Mouse (Mus musculus) skeletal muscle tissue, adult 2 months (tissue): ENCODE measurements around the gene Ric3.
"Not testable (repeated sequence)": the region's sequence is repeated elsewhere in the genome, so short reads cannot be mapped to it uniquely, and the experiment has no call there.

Experiments
- DNase-seq: peaks from one replicate; pipeline ENCODE4 v3.0.0-alpha.2; 2012; ENCODE audit warnings: low read depth, low spot score

Gene Ric3

DNA sequence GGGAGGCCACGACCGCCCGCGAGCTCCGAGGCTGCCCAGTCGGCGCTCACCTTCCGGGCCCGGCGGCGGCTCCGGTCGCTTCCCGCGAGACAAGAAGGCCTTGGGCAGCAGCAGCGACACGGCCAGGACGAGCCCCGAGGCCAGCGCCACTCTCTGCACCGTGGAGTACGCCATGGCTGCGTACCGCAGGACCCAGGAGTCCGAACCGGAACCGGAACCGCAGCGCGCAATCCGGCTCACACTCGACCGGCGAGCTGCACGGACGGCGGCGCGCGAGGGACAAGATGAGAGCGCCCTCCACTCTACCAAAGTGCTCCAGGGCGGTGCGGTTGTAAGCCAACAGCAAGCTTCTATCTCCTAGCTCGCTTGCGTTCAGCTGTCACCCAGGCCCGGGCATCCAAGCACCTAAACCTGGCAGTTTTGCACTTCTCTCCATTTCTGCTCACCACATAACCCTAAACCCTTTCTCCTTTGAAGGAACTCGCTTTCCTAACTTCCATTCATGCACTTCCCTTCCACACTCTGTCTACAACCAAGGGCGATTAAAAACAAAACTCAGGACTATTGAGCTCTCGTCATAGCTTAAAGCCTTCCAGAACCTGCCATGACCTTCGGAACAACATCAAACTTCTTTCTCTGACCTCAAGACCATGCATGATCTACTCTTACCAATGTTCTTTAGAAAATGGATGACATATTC lies at the start of gene Ric3:
Ric3 (minus strand) TSS at position 219 of the 700 bp plus-strand sequence.
- DNase-seq: peak; percentile 2

GRCm38 (mm10) chr7:109131565-109131964 lies 48.4 kb upstream of the Ric3 start:
- DNase-seq: no peak

GRCm38 (mm10) chr7:109129946-109130686 lies 47.0 kb upstream of the Ric3 start:
- no peak for DNase-seq

DNA sequence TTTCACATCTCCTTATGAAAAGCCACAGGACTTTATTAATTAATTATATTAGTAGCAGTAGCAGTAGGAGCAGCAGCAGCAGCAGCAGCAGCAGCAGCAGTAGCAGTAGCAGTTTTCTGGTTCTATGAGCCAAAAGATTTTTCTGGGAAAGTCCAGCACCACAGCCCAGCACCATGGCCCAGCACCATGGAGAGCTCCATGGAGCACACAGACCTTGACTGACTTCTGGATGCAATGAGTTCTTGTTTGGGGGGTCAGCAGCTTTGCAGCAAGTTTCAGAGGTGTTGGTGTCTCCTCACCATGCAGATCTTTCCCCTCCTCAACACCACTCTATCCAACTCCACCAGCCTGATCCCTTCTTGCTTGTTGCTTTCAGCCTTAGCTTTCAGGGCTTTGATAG lies 46.3 kb upstream of the Ric3 start:
- DNase-seq: no peak

DNA sequence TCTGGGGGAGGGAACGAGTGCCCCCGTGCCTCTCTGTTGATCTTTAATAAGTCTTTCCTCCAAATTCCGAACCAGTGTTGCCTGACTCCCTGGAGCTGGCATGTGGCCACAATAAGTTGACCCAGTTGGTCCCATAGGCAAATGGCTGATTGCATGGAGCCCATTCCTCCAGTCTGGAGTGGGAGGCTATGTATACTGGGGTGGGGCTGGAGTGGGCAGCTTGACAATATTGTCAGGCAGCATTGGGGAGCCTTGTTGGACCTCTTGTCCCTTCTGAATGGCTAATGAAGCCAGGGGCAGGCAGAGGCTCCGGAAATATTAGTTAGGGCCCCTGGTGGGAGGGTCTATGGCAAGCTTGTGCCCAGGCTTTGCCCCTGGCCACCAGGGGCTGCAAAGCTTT lies 32.8 kb upstream of the Ric3 start:
- no peak for DNase-seq

- DNase-seq: not testable (repeated sequence)
These were observed 32.4 kb upstream of the Ric3 start for GRCm38 (mm10) chr7:109115488-109115887.

GRCm38 (mm10) chr7:109114950-109115349 lies 31.8 kb upstream of the Ric3 start:
- DNase-seq: peak; percentile 10

DNA sequence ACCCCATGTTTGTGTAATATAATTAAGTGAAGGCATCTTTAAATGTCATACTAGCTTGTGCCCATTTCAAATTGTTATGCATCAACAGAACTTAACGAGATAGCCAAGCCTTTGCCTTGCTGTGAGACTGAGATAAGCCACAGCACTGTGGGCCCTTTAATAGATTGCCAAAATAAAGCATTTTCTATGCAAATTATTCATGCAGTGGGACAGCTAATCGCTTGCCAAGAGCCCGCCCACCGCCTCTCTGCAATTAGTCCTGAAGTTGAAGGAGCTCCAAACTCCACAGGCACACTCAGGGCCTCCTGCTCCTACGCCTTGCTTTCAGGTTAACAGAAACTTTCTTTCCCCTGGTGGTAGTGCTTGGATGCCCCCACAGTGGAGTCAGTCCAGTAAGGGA lies 27.9 kb upstream of the Ric3 start:
- DNase-seq: no peak

DNA sequence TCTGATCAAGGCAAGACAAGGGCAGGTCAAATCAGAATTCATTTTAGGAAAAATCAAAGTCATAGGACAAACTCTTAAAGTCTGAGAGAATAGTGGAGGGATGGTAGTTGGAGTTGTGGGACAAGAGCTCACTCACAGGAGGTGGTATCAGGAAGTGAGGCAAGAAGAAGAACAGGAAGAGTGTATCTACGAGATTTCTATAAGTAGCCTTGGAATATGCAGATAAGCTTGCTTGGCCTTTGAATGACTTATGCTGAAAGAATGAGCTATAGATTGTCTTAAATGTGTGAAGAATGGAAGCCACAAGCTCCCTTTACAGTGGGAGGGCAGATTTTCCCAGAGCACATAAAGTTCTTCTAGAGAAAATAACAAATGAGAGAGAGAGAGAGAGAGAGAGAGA lies 21.8 kb upstream of the Ric3 start:
- DNase-seq: no peak

- no peak for DNase-seq
These were observed 18.0 kb upstream of the Ric3 start for GRCm38 (mm10) chr7:109101167-109101566.

DNA sequence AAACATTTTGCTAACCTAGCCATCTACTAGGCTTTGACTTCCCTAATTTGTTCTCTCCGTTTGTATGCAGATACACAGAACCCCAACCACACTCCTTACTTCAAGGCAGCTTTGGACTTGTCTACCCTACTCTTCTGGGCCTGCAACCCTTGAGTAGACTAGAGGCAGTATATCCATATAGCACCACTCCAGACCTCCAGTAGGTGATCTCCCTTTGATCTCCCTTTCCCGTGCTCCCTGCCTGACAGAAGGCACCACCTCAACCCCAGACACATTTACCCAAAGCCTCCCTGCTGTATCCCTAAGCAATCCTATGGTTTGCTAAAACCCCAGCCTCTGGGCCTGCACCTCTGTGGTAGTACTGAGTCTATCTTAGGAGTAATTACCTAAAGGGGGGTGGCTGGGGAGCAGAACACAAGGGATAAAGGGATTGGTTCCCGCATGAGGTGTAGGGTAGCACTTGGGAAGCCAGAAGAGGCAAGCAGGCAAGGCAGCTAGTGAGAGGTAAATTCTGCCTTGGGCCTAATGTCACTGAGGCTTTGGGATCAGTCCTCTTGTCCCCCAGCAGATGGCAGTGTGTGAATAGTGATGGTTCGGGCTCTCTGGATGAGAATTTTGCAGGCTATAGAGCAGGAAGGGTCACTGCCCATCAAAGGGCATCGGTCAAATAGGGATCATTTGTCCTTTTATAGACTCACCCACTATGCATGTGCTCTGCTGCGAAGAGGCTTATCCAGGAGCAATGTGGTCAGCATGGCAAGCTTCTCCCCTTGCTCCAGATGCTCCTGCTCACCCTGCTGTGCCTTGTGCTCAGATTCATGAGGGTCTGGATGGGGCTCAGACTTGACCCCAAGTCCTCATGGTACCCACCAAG lies 15.3 kb upstream of the Ric3 start:
- DNase-seq: no peak

DNA sequence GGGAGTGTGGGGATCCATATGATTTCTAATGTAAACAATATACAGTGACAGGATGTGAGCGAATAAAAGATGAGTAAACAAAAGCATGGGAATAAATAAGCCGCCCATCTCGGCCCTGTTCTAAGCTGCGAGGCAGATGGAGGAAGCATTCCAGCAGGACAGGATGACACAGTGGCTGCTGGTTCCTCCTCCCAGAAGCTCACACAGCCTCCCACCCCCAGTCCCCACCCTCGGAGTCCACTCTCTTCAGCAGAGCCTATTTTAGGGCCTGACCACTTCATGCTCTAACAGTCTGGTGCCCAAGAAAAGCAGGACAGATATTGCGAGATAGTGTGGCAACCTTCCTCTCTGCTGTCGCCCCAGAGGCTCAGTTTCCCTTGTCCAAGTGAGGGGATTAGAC lies 14.1 kb upstream of the Ric3 start:
- no peak for DNase-seq

DNA sequence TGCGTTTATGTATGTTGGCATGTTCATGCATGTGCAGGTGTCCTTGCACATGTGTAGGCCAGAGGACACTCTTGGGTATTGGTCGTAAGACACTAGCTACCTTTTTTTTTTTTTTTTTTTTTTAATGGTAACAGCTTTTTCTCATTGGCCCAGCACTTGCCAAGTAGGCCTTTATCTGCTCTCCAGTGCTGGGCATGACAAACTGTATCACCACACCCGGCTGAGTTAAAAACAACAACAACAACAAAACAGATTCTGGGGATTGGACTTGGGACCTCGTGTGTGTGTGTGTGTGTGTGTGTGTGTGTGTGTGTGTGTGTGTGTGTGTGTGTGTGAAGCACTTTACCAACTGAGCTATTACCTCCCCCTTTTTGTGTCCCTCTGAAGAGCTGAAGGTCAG lies 13.5 kb upstream of the Ric3 start:
- DNase-seq: no peak

DNA sequence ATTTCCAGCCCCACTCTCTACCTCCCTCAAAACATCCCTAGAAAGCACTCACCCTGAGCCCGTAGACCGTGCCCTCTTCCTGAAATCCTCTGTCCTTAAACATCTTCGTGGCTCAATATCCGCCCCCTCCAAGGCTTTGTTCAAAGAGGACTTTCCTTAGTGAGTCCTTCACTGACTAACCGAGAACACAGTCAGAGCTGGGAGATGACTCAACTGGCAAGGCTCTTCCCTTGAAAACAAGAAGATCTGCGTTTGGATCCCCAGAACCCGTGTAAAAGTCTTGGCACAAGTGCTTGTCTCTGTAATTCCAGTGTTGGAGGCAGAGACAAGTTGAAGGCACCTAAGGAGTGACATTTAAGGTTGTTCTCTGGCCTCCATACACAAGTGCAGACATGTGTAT lies 11.2 kb upstream of the Ric3 start:
- no peak for DNase-seq

DNA sequence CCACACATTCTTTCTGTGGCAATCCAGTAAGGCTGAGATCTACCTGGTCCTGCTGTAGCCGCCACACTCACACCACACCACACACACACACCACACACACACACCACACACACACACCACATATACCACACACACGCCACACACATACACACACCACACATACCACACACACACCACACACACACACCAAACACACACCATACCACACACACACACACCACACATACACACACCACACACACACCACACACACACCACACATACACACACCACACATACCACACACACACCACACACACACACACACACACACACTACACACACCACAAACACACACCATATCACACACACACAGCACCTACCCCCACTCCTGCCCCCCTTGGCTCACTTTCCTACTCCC lies 8.2 kb upstream of the Ric3 start:
- not testable (repeated sequence) for DNase-seq

DNA sequence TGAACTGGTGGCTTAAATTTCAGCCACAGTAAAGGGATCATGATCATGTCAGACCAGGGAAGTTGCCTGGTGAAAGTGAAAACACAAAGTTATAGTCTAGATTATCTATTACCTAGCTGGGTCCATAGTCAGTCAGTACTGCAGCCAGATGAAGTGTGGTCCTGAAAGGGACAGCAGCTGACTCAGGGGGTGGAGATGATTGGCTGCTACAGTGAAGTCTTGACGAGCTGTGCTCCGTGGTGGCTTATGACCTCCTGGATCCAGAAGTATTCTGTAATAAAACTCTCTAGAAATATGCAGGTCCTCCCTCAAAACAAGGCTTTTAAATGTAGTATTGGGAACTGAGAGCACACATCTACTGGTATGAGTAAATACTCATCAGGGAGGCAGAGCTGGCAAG lies 3.8 kb upstream of the Ric3 start:
- no peak for DNase-seq

DNA sequence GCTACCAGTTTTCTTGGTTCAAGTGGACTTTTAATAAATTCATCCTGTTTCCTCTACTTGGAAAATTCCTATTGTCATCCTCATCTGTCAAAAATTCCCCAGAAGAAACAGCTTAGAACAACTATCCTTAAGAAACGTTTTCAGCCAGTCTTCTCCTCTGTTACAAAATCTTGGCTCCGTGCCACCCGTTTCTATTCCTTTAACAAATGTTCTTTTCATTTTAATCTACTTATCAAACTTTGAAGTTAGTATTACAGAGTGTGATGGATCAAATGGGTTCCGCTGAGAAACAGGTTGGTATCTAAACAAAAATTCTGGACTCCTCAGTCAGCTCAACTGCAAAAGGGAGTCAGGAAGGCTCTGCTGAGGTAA lies 668 bp upstream of the Ric3 start:
- no peak for DNase-seq

DNA sequence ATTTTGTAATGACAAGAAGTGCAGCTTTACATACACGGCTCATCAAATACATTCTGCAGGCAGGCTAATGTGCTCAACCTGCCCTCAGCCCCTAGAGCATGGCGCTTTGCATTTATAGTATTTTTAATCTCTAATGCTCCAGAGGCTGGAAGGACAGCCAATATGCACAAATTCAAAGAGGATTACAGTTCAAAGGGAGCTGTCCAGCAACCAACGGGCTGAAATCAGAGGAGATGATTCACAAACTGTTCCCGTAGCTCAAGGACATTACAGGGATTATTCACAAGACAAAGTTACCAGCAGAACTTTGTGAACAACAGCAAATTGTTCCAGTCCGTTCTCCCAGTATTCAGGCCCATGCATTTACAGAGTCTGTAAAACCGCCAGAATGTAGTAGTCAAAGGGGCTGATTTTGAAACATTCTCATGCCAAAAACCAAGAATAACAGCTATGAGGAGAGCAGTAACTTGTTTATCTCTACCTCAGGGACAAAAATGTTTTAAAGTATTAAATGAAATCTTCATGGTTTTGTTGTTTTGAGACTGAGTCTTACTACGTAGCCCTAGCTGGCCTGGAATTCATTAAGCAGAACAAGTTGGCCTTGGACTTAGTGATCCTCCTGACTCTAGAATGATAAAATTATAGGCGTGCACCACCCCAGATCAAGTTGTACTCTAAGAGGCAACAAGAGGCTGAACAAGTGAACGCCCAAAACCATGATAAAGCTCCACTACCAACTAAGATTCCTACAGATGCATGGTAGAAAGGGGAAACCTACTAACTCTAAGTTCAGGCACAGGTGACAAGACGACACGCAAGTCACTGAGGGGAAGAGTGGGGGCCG lies 640 bp downstream of the Ric3 start:
- no peak for DNase-seq

DNA sequence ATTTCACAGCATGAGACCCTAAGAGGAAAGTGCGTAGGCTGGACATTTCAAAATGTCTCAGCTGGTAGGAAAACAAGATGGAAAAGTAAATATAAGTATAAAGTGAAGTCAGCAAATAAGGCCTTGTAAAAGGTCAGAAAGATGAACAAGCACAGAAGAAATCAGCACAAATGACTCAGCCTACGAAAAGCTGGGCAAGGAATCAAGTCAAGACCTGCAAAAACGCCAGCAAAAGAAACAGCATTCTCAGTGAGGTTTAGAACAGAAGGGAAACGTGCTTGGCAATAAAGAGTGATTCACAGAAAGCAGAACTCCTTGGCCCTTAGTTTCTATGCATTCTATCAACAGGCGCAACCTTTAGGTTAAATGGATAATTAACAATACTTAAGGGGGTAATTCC lies 10.8 kb downstream of the Ric3 start:
- DNase-seq: no peak

GRCm38 (mm10) chr7:109069641-109070040 lies 13.5 kb downstream of the Ric3 start:
- DNase-seq: no peak

DNA sequence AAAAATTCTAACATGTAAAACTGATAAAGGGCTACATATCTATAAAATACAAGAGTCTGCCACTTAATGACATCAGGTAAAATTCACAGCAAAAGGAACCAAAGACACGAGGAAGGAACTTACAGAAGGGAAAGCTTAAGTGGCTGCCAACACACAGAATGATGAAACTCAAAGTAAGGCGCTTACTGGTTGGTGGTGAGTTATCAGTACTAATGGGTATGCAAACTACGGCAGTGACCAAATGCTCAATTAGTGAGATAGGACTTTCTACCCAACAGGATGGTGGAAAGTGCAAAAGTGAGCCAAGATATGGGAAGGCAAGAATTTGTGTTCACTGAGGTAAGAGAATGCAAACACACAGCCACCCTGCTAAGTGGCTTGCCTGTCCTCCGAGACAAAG lies 23.6 kb downstream of the Ric3 start:
- no peak for DNase-seq

DNA sequence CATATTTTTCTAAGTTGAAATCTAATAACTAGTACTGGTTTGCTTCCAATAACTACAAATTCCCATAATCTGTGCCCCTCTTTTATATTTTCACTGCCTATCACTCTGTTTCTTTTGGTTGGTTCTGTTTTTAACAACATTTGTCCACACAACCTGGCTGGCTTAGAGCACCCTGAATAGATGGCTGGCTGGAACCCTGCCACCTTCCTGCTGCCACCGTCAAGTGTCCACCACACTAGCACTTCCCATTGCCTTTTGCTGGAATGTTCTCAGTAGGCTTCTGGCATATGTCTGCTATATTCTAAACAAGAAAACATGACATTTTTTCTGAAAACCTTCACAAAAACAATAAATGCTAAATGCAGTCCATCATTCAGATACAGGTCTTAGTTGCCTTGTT lies 32.3 kb downstream of the Ric3 start:
- DNase-seq: no peak
